Mouse (Mus musculus): Measurements from ENCODE around the gene Hspa4l. TPM values are rescaled to one million over a fixed set of nuclear protein-coding genes. Genes with fewer than 3 reads are reported as not detected.

Gene Hspa4l
- polyA plus RNA-seq, 1 experiment from 2014 or later, result 60.1 TPM

Other genes with a start within 250 kb of the Hspa4l start
- gene Intu, start 213.2 kb upstream of the Hspa4l start, polyA plus RNA-seq (2015; fragmentation: Nextera tagmentation; extraction: Ambion mirVana), result 3.2 and 4.2 TPM in 2 replicates
- 0.34 and 0.48 TPM in 2 replicates for gene Slc25a31, start 35.6 kb upstream of the Hspa4l start, polyA plus RNA-seq (2015; fragmentation: Nextera tagmentation; extraction: Ambion mirVana)
- 23.2 and 24.1 TPM in 2 replicates for gene Plk4, start 55.5 kb downstream of the Hspa4l start, polyA plus RNA-seq (2015; fragmentation: Nextera tagmentation; extraction: Ambion mirVana)
- gene Mfsd8, start 102.4 kb downstream of the Hspa4l start, polyA plus RNA-seq (2015; fragmentation: Nextera tagmentation; extraction: Ambion mirVana), result 11.7 and 12.2 TPM in 2 replicates
- 13.2 and 18.6 TPM in 2 replicates for gene Abhd18, start 102.5 kb downstream of the Hspa4l start, polyA plus RNA-seq (2015; fragmentation: Nextera tagmentation; extraction: Ambion mirVana)
- gene 1700034I23Rik, start 158.0 kb downstream of the Hspa4l start, polyA plus RNA-seq (2015; fragmentation: Nextera tagmentation; extraction: Ambion mirVana), result 0.22 and 0.49 TPM in 2 replicates
- gene Larp1b, start 205.3 kb downstream of the Hspa4l start, polyA plus RNA-seq (2015; fragmentation: Nextera tagmentation; extraction: Ambion mirVana), result 2.4 and 2.6 TPM in 2 replicates

Data from midbrain, embryonic 13.5 days (tissue).